Mouse (Mus musculus): ENCODE results near the gene Zfp697.
"Not testable (repeated sequence)": the region's sequence is repeated elsewhere in the genome, so short reads cannot be mapped to it uniquely, and the experiment has no call there.

Zfp697 gene

GRCm38 (mm10) chr3:98720740-98721139 is 338.5 kb downstream of the Zfp697 start:
- no peak for DNase-seq

- DNase-seq = no peak
Measured at GRCm38 (mm10) chr3:98724376-98724775, 342.1 kb downstream of the Zfp697 start, which contains the start of gene Hsd3b2. TSS of gene Hsd3b2 (minus strand) at chr3:98724543.

GRCm38 (mm10) chr3:98726281-98726680 is 344.0 kb downstream of the Zfp697 start:
- peak; percentile 3 for DNase-seq

GRCm38 (mm10) chr3:98733724-98734123 is 351.5 kb downstream of the Zfp697 start:
- DNase-seq = no peak

GRCm38 (mm10) chr3:98734340-98734739 is 352.1 kb downstream of the Zfp697 start:
- no peak for DNase-seq

- DNase-seq = not testable (repeated sequence)
Measured at GRCm38 (mm10) chr3:98741043-98741442, 358.8 kb downstream of the Zfp697 start.

GRCm38 (mm10) chr3:98752171-98752570 is 369.9 kb downstream of the Zfp697 start:
- DNase-seq = no peak

- DNase-seq = no peak
Measured at GRCm38 (mm10) chr3:98756836-98757235, 374.6 kb downstream of the Zfp697 start.

GRCm38 (mm10) chr3:98764155-98764554 is 381.9 kb downstream of the Zfp697 start:
- no peak for DNase-seq

GRCm38 (mm10) chr3:98780921-98781320 is 398.7 kb downstream of the Zfp697 start:
- no peak for DNase-seq

GRCm38 (mm10) chr3:98782181-98782868 is 400.1 kb downstream of the Zfp697 start:
- no peak for DNase-seq

- no peak for DNase-seq
Measured at GRCm38 (mm10) chr3:98786551-98786950, 404.3 kb downstream of the Zfp697 start.

All from lung, postnatal 14 days (tissue).